Mouse (Mus musculus): ENCODE data around the gene Ripor3.

The Ripor3 gene

DNA sequence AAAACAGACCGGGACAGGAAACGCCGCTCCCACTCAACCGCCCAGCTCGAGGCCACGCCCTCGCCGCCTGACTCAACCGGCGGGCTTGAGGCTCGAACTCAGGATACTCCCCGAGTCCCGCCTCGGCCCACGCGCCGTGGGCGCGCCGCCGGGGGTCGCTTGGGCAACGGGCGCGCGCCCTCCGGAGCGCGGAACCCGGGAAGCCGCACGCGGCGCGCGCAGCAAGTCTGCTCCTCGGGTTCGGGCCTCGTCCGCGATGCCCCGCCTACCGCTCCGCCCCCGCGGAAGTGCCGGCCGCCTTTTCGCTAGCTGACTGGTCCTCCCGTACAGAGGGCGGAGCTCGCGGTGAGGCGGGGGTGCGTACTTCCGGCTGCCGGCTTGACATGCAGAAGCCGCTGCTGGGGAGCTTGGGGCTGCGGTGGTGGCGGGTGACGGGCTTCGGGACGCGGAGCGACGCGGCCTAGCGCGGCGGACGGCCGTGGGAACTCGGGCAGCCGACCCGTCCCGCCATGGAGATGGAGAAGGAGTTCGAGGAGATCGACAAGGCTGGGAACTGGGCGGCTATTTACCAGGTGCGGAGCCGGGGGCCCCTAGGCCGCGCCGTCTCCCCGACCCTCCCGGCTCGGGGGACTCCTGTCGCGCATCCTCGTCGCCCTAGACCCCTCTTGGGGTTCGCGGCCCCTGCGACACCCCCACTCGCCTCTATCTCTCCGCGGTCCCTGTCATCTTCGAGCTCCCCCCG is 78.3 kb downstream of the Ripor3 start, which contains the start of gene Ptpn1:
Ptpn1 (plus strand) TSS at position 73 of the 742 bp plus-strand sequence.
- DNase-seq (ENCODE audit: low spot score) = peak; percentile 98

GRCm38 (mm10) chr2:167930975-167931374 is 79.4 kb downstream of the Ripor3 start:
- no peak for DNase-seq (ENCODE audit: low spot score)
